Mouse (Mus musculus) cerebellum, adult 18-20 months (tissue): ENCODE measurements around the gene Lrriq3.

ENCODE experiments used
- DNase-seq, 2 experiments: peaks; one replicate each; pipeline ENCODE4 v3.0.0; 2021

The Lrriq3 gene

DNA sequence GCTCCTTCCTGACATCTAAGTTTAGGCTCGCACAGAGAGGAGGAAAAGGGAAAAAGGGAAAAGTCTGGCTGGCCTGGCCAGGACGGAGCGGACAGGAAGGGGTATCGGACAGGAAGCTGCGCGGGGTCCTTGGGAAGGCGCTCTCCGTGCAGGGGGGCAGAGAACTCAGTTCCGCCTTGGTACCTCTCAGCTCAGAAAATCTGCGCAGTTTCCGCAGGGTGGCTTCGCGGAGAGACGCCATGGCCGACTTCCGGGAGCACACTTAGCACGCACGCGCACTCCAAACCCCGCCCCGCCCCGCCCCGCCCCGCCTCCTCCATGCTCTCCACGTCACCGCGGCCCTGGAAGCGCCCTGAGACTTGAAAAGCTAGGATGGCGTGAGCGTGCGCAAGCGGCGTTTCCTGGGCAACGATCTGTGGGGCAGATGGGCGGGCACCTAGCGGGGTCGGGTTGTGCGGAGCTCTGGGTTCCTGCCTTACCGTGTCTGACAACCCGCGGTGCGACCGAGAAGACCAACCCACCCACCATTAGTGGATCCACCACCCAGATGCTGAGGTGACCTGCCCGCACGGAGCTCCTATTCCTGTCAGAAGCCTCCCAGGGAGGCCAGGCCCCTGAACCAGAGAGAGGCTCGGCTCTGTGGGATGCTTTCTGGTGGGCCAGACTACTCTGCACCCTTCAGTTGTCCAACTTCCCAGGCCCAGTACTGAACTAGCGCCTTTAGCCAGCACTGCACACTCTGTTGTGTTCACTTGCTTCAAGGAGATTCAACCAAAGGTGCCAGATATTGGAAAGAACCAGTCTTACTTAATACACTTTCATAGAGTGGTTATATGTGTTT, at the start of gene Lrriq3, which contains the start of gene Fpgt:
Gene Lrriq3 (plus strand): TSS at position 319 of the 841 bp plus-strand sequence.
Gene Fpgt (minus strand): TSS at position 288 of the 841 bp plus-strand sequence.
- peak; percentile 88 to 93 for DNase-seq

DNA sequence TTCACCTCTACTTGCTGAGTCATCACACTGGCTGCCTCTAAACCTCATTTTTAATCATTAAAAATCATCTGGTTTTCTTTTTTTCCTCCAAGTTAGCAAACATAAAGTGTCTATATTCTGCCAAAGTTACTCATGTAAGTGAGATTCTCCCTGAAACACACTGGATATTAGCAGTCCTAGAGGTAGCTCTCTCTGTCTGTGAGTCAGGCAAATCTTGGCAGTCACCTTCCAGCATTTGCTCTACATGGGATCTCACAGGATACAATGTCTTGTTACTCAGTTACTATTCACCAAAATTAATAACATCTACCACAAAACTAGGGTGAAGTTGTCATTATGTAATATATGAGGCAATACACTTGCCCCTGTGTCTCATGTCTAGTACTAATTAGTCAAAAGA, 41.2 kb upstream of the Lrriq3 start:
- DNase-seq: no peak

DNA sequence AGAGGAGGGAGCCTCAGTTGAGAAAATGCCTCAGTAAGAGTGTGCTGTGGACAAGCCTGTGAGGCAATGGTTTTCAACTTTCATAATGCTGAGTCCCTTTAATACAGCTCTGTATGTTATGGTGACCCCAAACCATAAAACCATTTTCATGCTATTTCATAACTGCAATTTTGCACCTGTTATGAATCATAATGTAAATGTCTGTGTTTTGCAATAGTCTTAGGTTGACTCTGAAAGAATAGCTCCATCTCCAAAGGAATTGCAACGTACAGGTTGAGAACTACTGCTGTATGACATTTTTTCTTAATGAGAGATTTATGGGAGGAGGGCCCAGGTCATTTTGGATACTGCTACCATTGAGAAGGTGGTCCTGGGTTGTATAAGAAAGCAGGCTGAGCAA, 40.0 kb upstream of the Lrriq3 start:
- no peak for DNase-seq

GRCm38 (mm10) chr3:155055231-155055916, 37.9 kb upstream of the Lrriq3 start, which contains the start of gene Tnni3k:
Gene Tnni3k, minus strand, starts transcription at chr3:155055407.
- no peak for DNase-seq

DNA sequence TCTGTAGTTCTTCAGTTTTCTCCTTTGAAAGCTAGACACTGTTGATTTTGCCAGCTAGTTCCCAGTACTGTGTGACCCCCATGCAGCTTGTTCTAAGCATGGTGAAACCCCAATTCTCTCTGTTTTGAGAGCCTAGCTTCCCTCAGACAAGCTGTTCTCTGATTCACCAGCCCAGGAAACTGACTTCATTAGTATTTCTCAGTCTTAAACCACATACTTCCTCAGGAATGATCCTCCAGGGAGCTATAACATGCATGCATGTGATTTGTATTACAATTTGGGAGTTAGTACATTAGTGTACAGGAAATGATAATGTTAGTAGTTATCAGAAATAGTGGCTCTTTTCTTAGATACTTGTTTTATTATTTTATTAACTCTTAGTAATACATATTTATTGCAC, 36.6 kb upstream of the Lrriq3 start:
- DNase-seq: no peak

GRCm38 (mm10) chr3:155057566-155057965, 35.7 kb upstream of the Lrriq3 start:
- no peak for DNase-seq

GRCm38 (mm10) chr3:155058800-155059448, 34.3 kb upstream of the Lrriq3 start:
- no peak for DNase-seq

DNA sequence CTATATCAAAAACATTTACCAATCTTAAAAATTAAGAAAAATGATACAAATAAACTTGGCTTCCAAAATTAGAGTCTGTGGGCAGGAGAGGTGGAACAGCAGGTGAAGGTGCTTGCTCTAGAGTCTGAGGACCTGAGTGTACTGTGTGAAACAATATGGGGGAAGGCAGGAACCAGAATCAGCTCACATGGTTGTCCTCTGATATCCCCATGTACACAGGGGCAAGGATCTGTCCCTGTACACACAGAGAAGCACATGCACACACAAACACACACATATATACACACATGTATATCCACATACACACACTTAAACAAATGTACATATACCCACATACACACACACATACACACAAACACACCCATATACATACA, 33.8 kb upstream of the Lrriq3 start:
- no peak for DNase-seq

DNA sequence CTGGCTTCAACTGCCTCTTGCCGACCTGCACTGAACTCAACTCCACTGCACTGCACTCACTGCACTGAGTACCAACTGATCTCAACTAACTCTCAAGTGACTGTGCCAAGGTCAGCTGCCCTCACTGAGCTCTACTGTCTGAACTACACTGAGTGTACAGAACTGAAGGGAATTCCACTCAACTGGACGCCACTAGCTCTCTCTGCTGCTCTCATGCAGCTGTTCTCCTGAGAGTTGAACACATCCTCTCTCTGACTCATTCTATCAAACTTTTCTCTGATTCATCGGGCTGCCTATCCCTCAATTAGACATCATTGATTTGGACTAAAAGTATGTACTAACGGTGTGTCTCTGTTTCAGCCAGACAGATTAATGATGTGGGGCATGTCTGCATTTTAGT, 15.3 kb upstream of the Lrriq3 start:
- no peak for DNase-seq

DNA sequence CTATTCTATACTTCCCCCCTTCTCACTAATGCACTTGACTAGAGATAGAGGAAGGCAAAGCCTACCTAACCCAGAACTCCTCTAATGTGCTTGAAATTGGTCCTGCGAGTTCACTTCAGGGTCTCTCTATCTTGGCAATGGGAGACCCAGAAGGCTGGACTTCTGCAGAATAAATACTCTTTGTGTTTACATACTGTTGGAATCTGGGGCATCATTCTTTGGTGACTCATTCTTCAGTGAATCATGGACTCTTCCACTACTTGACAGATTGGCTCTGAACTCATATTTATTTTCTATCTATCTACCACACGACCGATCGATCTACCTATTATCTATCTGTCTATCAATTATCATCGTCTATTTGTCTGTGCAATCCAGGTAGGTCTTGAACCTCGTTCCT, 1.2 kb upstream of the Lrriq3 start:
- no peak for DNase-seq

GRCm38 (mm10) chr3:155099266-155099665, 6.0 kb downstream of the Lrriq3 start:
- no peak for DNase-seq

DNA sequence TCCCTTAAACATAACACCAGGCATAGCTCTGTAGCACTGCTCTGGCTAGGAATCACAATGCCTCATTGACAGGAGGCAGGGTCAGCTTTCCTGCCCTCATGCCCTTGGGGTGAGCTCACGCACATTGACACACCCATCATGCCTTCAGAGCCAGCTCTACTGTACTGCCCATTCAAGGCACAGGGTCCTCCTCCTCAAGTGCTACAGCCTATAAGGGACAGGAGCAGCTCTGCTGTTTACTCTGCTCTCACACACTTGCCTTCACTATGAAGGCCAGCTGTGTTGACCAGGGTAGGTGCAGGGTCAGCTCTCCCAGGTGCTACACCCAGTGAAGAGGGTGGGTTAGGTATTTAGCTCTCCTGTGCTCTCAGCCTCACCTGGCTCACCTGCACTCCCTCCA, 12.7 kb downstream of the Lrriq3 start:
- DNase-seq: no peak

- DNase-seq: no peak
These were observed 44.5 kb downstream of the Lrriq3 start for GRCm38 (mm10) chr3:155137737-155138136.

GRCm38 (mm10) chr3:155141047-155141446, 47.8 kb downstream of the Lrriq3 start:
- DNase-seq: no peak

DNA sequence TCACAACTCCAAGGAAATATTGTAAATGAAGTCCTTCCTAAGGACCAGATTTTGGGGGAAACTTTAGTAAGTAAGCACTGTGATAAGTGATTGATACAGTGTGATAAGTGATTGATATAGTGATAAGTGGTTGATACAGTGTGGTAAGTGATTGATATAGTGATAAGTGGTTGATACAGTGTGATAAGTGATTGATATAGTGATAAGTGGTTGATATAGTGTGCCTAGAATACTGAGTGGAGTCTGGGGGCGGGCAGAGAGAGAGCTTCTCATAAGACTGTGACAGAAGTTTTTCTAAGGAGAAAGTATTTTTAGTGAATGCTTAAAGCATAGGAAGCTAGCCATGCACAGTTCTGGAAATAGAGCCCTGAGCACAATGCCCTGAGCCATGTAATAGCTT, 51.1 kb downstream of the Lrriq3 start:
- DNase-seq: no peak

- no peak for DNase-seq
These were observed 68.6 kb downstream of the Lrriq3 start for GRCm38 (mm10) chr3:155161842-155162241.

- DNase-seq: no peak
These were observed 87.2 kb downstream of the Lrriq3 start for GRCm38 (mm10) chr3:155180303-155180902.

- no peak for DNase-seq
These were observed 93.2 kb downstream of the Lrriq3 start for GRCm38 (mm10) chr3:155186456-155186855.

DNA sequence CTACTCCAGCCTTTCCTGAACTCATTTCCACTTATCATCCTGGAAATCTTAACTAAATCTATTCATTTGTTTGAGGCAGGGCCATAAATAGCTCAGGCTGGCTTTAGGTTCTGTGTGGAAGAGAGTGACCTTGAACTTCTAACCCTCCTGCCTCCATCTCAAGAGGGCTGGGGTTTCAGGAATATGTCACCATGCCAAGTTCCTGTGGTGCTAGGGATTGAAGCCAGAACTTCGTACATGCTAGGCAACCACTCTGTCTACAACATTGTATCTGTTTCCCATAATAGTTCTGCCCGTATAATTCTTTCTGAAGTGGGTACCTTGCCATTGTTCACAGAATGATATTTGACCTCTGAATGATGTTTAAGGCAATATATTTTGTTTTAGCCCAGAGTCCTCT, 95.6 kb downstream of the Lrriq3 start:
- no peak for DNase-seq

GRCm38 (mm10) chr3:155234919-155235318, 141.7 kb downstream of the Lrriq3 start:
- DNase-seq: no peak

GRCm38 (mm10) chr3:155235502-155235901, 142.3 kb downstream of the Lrriq3 start:
- DNase-seq: no peak
